Mouse (Mus musculus): ENCODE measurements around the gene Armc6. TPM values are rescaled to one million over a fixed set of nuclear protein-coding genes. Genes with fewer than 3 reads are reported as not detected.

Gene Armc6
- polyA plus RNA-seq, 1 experiment from 2014 or later = 16.5 TPM

DNA sequence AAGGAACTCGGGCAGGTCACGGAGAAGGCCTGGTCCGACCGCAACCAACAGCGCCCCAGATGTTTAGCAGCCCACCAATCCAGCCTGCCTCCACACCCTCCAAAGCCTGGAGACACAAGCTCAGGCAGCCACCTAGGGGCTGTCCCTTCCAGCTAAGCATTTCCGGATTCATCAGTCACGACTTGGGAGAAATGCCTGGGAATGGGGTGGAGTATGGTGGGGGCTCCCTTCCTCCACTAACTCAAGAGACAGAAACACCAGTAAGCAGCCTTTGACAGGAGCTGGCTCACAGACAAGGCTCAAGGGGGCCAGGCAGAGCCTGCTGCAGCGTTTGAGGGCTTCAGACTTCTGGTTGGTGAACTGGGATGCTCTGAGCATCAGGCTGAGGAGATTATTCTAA, 23.7 kb downstream of the Armc6 start:
- no peak overlapping the region for H3K4me3 ChIP-seq (ENCODE audit: control insufficient read depth in 1 of 2, insufficient read depth in 1 of 2, low read depth in 1 of 2, low read length in 2 of 2)
- peak overlapping the region in 1 of 2 experiments; percentile 41; a peak in 3 of 4 replicates for H3K27ac ChIP-seq (replicated peaks in 1 of 2; ENCODE audit: control insufficient read depth in 1 of 2, insufficient read depth in 1 of 2, low read depth in 2 of 2, low read length in 2 of 2)
- ATAC-seq (ENCODE audit: insufficient number of reproducible peaks, insufficient read depth, low FRiP score, low read depth) = no peak
- WGBS = 16% methylated on average over 8 of the region's 8 CpGs
- H3K4me2 ChIP-seq (ENCODE audit: low read length) = peak overlapping the region; percentile 88
- H3K27me3 ChIP-seq (ENCODE audit: control insufficient read depth, insufficient read depth, low read length) = no peaks in the 10 kb centered on the region
- H3K4me1 ChIP-seq (ENCODE audit: control insufficient read depth in 2 of 2, insufficient read depth in 2 of 2, low read length in 2 of 2) = peaks cover 7 to 17% of the 10 kb centered on the region in 2 experiments
- H3K9me3 ChIP-seq (ENCODE audit: control insufficient read depth, low read length) = no peaks in the 10 kb centered on the region
- peak overlapping the region; percentile 74 for H3K9ac ChIP-seq (ENCODE audit: low read length)
- H3K36me3 ChIP-seq (ENCODE audit: control insufficient read depth, insufficient read depth, low read length) = no peaks in the 10 kb centered on the region

DNA sequence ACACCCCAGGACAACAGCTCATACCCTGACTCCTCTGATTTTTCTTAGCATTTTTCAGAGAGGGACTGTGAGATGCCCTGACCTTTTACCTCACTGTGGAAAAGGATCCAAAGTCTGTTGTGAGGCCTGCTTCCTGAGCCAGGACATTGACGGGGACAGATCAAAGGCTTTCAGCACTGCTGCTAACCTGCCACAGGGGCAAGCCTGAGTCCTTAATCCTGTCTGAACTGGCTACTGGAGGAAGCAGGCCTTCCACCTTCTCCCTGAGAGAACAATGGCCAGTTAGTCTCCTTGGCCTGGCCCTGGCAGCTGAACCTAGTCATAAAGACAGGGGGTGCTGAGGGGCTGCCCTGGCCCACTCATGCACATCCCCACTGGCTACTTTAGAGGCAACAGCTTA, 26.1 kb downstream of the Armc6 start:
- 34% methylated on average over 1 of the region's 1 CpGs for WGBS
- H3K27ac ChIP-seq (replicated peaks in 1 of 2; ENCODE audit: control insufficient read depth in 1 of 2, insufficient read depth in 1 of 2, low read depth in 2 of 2, low read length in 2 of 2) = no peak overlapping the region
- peaks cover 12 to 28% of the 10 kb centered on the region in 2 experiments for H3K4me1 ChIP-seq (ENCODE audit: control insufficient read depth in 2 of 2, insufficient read depth in 2 of 2, low read length in 2 of 2)
- no peak for ATAC-seq (ENCODE audit: insufficient number of reproducible peaks, insufficient read depth, low FRiP score, low read depth)
- no peak overlapping the region for H3K4me2 ChIP-seq (ENCODE audit: low read length)
- H3K9me3 ChIP-seq (ENCODE audit: control insufficient read depth, low read length) = no peaks in the 10 kb centered on the region
- no peak overlapping the region for H3K9ac ChIP-seq (ENCODE audit: low read length)
- H3K27me3 ChIP-seq (ENCODE audit: control insufficient read depth, insufficient read depth, low read length) = no peaks in the 10 kb centered on the region
- H3K4me3 ChIP-seq (ENCODE audit: control insufficient read depth in 1 of 2, insufficient read depth in 1 of 2, low read depth in 1 of 2, low read length in 2 of 2) = no peak overlapping the region
- H3K36me3 ChIP-seq (ENCODE audit: control insufficient read depth, insufficient read depth, low read length) = no peaks in the 10 kb centered on the region

DNA sequence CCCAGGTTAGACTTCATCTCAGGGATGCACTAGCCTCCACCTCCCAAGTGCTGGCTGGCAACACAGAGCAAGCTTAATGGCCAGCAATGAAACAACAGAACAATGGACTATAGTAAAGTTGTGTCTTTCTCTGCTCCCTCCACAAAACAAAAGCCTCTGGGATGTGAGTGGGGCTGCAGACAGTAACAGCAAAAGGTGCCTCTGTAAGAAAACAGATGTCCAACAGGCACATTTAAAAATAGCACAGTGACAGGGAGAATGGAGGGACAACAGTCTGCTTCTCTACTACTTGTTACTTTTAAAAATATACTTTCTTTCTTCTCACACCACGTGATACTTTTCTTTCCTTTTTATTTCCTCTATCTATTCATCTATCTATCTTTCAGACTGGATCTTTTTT, 29.5 kb downstream of the Armc6 start:
- ATAC-seq (ENCODE audit: insufficient number of reproducible peaks, insufficient read depth, low FRiP score, low read depth) = no peak
- Histone ChIP-seq H3K4me1 (ENCODE audit: control insufficient read depth in 2 of 2, insufficient read depth in 2 of 2, low read length in 2 of 2) (peaks cover 4 to 21% of the 10 kb centered on the region in 2 experiments), H3K27ac (replicated peaks in 1 of 2; ENCODE audit: control insufficient read depth in 1 of 2, insufficient read depth in 1 of 2, low read depth in 2 of 2, low read length in 2 of 2) (peak overlapping the region; percentile 92 to 95), H3K36me3 (ENCODE audit: control insufficient read depth, insufficient read depth, low read length) (no peaks in the 10 kb centered on the region), H3K9ac (ENCODE audit: low read length) (peak overlapping the region; percentile 18), H3K4me2 (ENCODE audit: low read length) (peak overlapping the region; percentile 21), H3K4me3 (ENCODE audit: control insufficient read depth in 1 of 2, insufficient read depth in 1 of 2, low read depth in 1 of 2, low read length in 2 of 2) (no peak overlapping the region), H3K9me3 (ENCODE audit: control insufficient read depth, low read length) (no peaks in the 10 kb centered on the region), H3K27me3 (ENCODE audit: control insufficient read depth, insufficient read depth, low read length) (no peaks in the 10 kb centered on the region)
- WGBS = 32% methylated on average over 1 of the region's 1 CpGs

DNA sequence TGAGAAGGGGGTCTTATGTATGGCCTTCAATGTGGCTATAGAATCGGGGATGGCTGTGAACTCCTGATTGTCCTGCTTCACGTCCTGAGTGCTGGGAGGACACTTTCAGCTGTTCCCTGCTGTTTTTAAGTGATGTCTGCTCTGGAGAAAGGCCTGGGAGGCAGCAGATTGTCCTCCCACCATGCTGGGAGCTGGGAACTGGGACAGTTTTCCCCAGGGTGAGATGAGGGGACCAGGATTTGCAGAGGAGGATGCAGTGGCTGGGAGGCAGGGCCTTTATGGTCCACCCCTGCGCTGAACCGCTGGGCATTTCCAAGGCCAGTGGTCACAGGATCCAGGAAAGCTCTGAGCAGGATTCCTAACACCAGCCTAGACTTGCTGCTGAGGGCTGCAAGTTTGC, 31.2 kb downstream of the Armc6 start:
- Histone ChIP-seq H3K9ac (ENCODE audit: low read length) (no peak overlapping the region), H3K4me3 (ENCODE audit: control insufficient read depth in 1 of 2, insufficient read depth in 1 of 2, low read depth in 1 of 2, low read length in 2 of 2) (no peak overlapping the region), H3K9me3 (ENCODE audit: control insufficient read depth, low read length) (no peaks in the 10 kb centered on the region), H3K27ac (replicated peaks in 1 of 2; ENCODE audit: control insufficient read depth in 1 of 2, insufficient read depth in 1 of 2, low read depth in 2 of 2, low read length in 2 of 2) (no peak overlapping the region), H3K4me2 (ENCODE audit: low read length) (no peak overlapping the region), H3K27me3 (ENCODE audit: control insufficient read depth, insufficient read depth, low read length) (no peaks in the 10 kb centered on the region), H3K36me3 (ENCODE audit: control insufficient read depth, insufficient read depth, low read length) (no peaks in the 10 kb centered on the region), H3K4me1 (ENCODE audit: control insufficient read depth in 2 of 2, insufficient read depth in 2 of 2, low read length in 2 of 2) (peaks cover 4 to 21% of the 10 kb centered on the region in 2 experiments)
- no peak for ATAC-seq (ENCODE audit: insufficient number of reproducible peaks, insufficient read depth, low FRiP score, low read depth)
- WGBS = 78% methylated on average over 4 of the region's 4 CpGs

DNA sequence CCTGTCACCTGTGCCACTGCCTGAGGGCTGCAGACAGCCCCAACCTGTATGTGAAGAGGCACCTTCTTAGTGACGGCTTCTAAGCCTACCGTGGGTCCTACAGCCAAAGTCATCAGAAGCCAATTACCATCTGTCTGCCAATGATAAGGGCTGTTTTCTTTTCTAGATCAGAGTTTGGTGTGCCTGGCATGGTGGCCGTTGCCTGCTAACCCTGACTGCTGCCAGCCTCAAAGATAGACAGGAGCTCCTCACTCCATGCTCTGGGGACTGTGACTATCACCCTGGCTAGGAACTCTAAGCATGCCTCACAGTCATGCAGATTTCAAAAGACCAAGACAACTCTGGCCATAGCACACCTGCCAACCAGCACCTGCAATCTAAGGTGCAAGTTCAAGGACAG, 32.8 kb downstream of the Armc6 start:
- Histone ChIP-seq H3K27ac (replicated peaks in 1 of 2; ENCODE audit: control insufficient read depth in 1 of 2, insufficient read depth in 1 of 2, low read depth in 2 of 2, low read length in 2 of 2) (no peak overlapping the region), H3K27me3 (ENCODE audit: control insufficient read depth, insufficient read depth, low read length) (no peaks in the 10 kb centered on the region), H3K36me3 (ENCODE audit: control insufficient read depth, insufficient read depth, low read length) (no peaks in the 10 kb centered on the region), H3K9ac (ENCODE audit: low read length) (no peak overlapping the region), H3K4me2 (ENCODE audit: low read length) (no peak overlapping the region), H3K9me3 (ENCODE audit: control insufficient read depth, low read length) (no peaks in the 10 kb centered on the region), H3K4me1 (ENCODE audit: control insufficient read depth in 2 of 2, insufficient read depth in 2 of 2, low read length in 2 of 2) (peaks cover 4 to 21% of the 10 kb centered on the region in 2 experiments), H3K4me3 (ENCODE audit: control insufficient read depth in 1 of 2, insufficient read depth in 1 of 2, low read depth in 1 of 2, low read length in 2 of 2) (no peak overlapping the region)
- WGBS = 50% methylated on average over 3 of the region's 3 CpGs
- no peak for ATAC-seq (ENCODE audit: insufficient number of reproducible peaks, insufficient read depth, low FRiP score, low read depth)

DNA sequence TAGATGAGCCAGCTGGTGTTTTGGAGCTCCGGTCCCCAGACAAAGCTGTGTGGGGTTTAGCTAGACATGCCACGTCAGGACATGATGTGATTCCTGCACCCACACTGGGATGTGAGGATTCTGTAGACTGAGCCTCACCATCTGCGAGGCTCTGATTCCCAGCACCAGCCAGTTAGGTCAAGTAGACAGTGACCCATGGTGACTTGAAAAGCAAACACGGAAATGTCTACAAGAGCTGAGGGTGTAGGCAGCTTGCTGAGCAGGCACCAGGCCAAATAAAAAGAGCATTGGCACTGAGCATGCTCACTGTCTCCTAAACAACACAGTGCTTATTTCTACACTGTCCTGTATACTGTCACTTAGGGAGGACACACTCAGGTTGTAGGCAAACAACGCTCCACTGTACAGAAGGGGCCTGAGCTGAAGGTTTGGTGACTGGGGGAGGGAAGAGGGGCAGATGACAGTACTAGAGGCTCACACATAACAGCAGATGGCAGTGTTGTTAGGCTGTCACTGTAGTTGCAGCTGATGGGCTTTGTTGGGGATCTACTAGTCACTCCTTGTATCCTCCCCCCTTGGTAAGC, 34.1 kb downstream of the Armc6 start:
- Histone ChIP-seq H3K4me1 (ENCODE audit: control insufficient read depth in 2 of 2, insufficient read depth in 2 of 2, low read length in 2 of 2) (peaks cover 4 to 21% of the 10 kb centered on the region in 2 experiments), H3K27me3 (ENCODE audit: control insufficient read depth, insufficient read depth, low read length) (no peaks in the 10 kb centered on the region), H3K27ac (replicated peaks in 1 of 2; ENCODE audit: control insufficient read depth in 1 of 2, insufficient read depth in 1 of 2, low read depth in 2 of 2, low read length in 2 of 2) (no peak overlapping the region), H3K4me3 (ENCODE audit: control insufficient read depth in 1 of 2, insufficient read depth in 1 of 2, low read depth in 1 of 2, low read length in 2 of 2) (no peak overlapping the region), H3K9ac (ENCODE audit: low read length) (peak overlapping the region; percentile 16; the same call in 1 of the 2 replicates), H3K36me3 (ENCODE audit: control insufficient read depth, insufficient read depth, low read length) (no peaks in the 10 kb centered on the region), H3K4me2 (ENCODE audit: low read length) (no peak overlapping the region), H3K9me3 (ENCODE audit: control insufficient read depth, low read length) (no peaks in the 10 kb centered on the region)
- 66% methylated on average over 5 of the region's 5 CpGs for WGBS
- ATAC-seq (ENCODE audit: insufficient number of reproducible peaks, insufficient read depth, low FRiP score, low read depth) = no peak; the same call in 1 of the 2 replicates

DNA sequence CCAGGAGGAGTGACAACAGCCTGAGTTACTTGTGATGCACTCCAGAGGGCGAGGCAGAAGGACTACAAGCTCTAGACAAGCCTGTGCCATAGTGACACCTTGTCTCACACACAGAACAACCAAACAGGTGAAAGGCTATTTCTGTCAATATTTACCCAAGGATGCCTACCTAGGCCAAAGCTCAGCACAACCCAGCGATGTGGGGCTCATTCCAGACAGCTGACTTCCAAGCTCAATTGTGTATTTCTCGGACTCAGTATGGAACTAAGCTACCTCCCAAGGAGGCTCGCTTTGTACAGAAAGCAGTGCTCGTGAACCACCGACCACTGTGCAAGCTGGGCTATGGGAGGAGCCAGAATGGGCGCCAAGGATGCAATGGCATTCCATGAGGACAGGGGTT, 36.7 kb downstream of the Armc6 start:
- no peaks in the 10 kb centered on the region for H3K9me3 ChIP-seq (ENCODE audit: control insufficient read depth, low read length)
- WGBS = 56% methylated on average over 7 of the region's 7 CpGs
- ATAC-seq (ENCODE audit: insufficient number of reproducible peaks, insufficient read depth, low FRiP score, low read depth) = no peak

DNA sequence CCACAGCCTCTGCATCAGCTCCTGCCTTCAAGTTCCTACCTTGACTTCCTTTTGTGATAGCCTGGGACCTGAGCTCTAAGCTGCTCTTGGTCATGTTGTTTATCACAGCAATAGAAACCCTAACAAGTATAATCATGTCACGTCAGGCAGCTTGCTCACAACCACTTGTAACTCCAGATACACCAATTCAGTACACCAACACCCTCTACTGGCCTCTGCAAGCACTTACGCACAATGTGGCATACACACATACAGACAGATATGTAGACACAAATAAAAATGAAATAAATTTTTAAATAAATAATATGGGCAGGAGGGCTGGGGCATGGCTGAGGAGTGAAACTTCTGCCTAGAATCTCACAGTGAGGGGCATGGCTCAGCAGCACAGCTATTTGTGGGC, 38.5 kb downstream of the Armc6 start:
- 82% methylated on average over 2 of the region's 2 CpGs for WGBS
- Histone ChIP-seq H3K9me3 (ENCODE audit: control insufficient read depth, low read length) (no peaks in the 10 kb centered on the region), H3K4me1 (ENCODE audit: control insufficient read depth in 2 of 2, insufficient read depth in 2 of 2, low read length in 2 of 2) (peaks cover 0 to 7% of the 10 kb centered on the region in 2 experiments; a peak in 1 of 4 replicates), H3K9ac (ENCODE audit: low read length) (no peak overlapping the region), H3K4me2 (ENCODE audit: low read length) (no peak overlapping the region), H3K4me3 (ENCODE audit: control insufficient read depth in 1 of 2, insufficient read depth in 1 of 2, low read depth in 1 of 2, low read length in 2 of 2) (no peak overlapping the region), H3K36me3 (ENCODE audit: control insufficient read depth, insufficient read depth, low read length) (0 out of 2 replicates have a peak, but pooled peaks cover 9% of the 10 kb centered on the region), H3K27ac (replicated peaks in 1 of 2; ENCODE audit: control insufficient read depth in 1 of 2, insufficient read depth in 1 of 2, low read depth in 2 of 2, low read length in 2 of 2) (no peak overlapping the region), H3K27me3 (ENCODE audit: control insufficient read depth, insufficient read depth, low read length) (no peaks in the 10 kb centered on the region)
- no peak for ATAC-seq (ENCODE audit: insufficient number of reproducible peaks, insufficient read depth, low FRiP score, low read depth)

More for the DNA sequence above, 36.7 kb downstream of the Armc6 start:
- Histone ChIP-seq H3K9ac (ENCODE audit: low read length) (no peak overlapping the region), H3K4me3 (ENCODE audit: control insufficient read depth in 1 of 2, insufficient read depth in 1 of 2, low read depth in 1 of 2, low read length in 2 of 2) (no peak overlapping the region), H3K4me1 (ENCODE audit: control insufficient read depth in 2 of 2, insufficient read depth in 2 of 2, low read length in 2 of 2) (peaks cover 0 to 8% of the 10 kb centered on the region in 2 experiments; a peak in 1 of 4 replicates), H3K4me2 (ENCODE audit: low read length) (no peak overlapping the region), H3K27me3 (ENCODE audit: control insufficient read depth, insufficient read depth, low read length) (no peaks in the 10 kb centered on the region), H3K36me3 (ENCODE audit: control insufficient read depth, insufficient read depth, low read length) (0 out of 2 replicates have a peak, but pooled peaks cover 4% of the 10 kb centered on the region), H3K27ac (replicated peaks in 1 of 2; ENCODE audit: control insufficient read depth in 1 of 2, insufficient read depth in 1 of 2, low read depth in 2 of 2, low read length in 2 of 2) (no peak overlapping the region)
